Mouse (Mus musculus) neutrophil, adult 83 days (primary cell): ENCODE data around the gene Tecpr1. TPM values are rescaled to one million over a fixed set of nuclear protein-coding genes. Genes with fewer than 3 reads are reported as not detected.

ENCODE experiments used
- total RNA-seq, 2 experiments: library from RNA; stranded (reverse); gene quantifications; one replicate each; pipeline ENCODE4 v1.2.4; 2023

Tecpr1 gene
- 10 to 100 TPM; 21.8 to 27.1 TPM for total RNA-seq

GRCm38 (mm10) chr5:144223503-144223862 lies at the start of gene Tecpr1:
Tecpr1 (minus strand) TSS chr5:144223615.

GRCm38 (mm10) chr5:144243901-144244487 lies 20.6 kb upstream of the Tecpr1 start, which contains the start of gene Bri3:
Bri3 (plus strand) TSS chr5:144244437.

GRCm38 (mm10) chr5:144189950-144190583 lies 33.3 kb downstream of the Tecpr1 start, which contains the start of gene Bhlha15:
Bhlha15 (plus strand) TSS chr5:144190286.

Other genes starting within 250 kb of the Tecpr1 start
- gene Ccz1, start 208.7 kb downstream of the Tecpr1 start, total RNA-seq = 10 to 100 TPM; 48.8 to 49.8 TPM
- not detected for gene Ocm, start 196.9 kb downstream of the Tecpr1 start, total RNA-seq
- 10 to 100 TPM; 56.0 to 56.4 TPM for gene Lmtk2, start 123.2 kb downstream of the Tecpr1 start, total RNA-seq
- 1 to 10 TPM in 1 of 2 experiments, under 1 TPM in 1; 0.37 to 1.3 TPM for gene Bhlha15, start 33.3 kb downstream of the Tecpr1 start, total RNA-seq
- gene Bri3, start 20.8 kb upstream of the Tecpr1 start, total RNA-seq = 10 to 100 TPM; 62.3 to 63.7 TPM
- gene Baiap2l1, start 134.5 kb upstream of the Tecpr1 start, total RNA-seq = not detected